Mouse (Mus musculus): ENCODE results near the gene Atp5k.
A peak's percentile ranks its signal among the peaks of the same experiment; 100 is the strongest.

Gene Atp5k

DNA sequence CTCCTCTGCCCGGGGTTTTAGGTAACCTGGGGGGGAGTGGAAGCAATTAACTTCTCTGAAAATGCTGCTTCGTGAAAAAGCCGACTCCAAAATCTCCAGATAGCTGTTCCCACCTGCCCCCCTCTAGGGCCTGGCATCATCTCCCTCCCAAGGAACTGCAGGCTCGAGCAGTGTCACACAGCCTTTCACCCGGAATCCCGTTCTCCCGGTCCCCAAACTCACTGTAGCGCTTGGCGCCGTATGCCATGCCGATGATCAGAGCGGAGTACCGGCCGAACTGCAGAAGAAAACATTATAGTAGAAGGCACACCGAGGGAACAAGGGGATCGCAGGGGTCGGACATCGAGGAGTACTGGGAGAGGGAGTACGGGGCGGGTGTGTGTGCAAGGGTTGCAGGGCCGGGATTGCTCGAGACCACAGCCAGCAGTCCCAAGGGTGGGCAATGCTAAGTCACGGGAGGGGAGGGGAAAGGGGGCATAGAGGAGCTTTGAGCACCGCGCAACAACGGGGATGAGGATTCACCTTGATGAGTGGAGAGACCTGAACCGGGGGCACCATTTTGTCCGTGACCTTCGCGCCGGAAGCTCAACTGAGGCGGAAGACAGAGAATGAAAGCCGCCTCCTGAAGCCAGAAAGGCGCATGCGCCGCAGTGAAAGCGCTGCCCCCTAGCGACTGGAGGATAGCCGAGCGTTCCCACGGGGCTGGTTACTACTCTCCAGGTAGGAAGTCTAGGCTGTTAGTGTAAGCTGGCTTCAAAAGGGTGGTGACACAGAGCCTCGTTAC, at the start of gene Atp5k:
TSS of gene Atp5k (minus strand) at position 645 of the 784 bp plus-strand sequence.
- peak; percentile 96 for DNase-seq (ENCODE audit: low spot score)

GRCm38 (mm10) chr5:108483006-108483405, 48.8 kb upstream of the Atp5k start:
- no peak for DNase-seq (ENCODE audit: low spot score)

DNA sequence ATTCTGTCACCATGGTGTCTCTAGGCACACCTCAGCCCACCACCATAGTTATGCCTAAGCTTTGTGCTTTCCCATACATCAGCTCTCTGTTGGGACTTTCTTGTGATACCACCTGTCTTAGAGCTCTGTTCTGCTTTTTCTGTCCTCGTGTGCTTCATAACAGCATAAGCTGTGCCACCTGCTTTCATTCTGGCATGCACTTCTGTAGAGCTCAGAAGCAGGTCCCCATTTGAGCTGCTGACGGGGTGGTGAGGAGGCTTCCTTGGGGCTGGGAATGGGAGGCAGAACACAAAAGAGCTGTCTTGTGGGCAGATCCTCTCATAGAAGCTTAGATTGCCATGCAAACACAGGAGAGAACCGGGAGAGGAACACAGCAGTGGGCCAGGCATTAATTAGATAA, 41.7 kb upstream of the Atp5k start:
- no peak for DNase-seq (ENCODE audit: low spot score)

GRCm38 (mm10) chr5:108473737-108474136, 39.5 kb upstream of the Atp5k start:
- no peak for DNase-seq (ENCODE audit: low spot score)

DNA sequence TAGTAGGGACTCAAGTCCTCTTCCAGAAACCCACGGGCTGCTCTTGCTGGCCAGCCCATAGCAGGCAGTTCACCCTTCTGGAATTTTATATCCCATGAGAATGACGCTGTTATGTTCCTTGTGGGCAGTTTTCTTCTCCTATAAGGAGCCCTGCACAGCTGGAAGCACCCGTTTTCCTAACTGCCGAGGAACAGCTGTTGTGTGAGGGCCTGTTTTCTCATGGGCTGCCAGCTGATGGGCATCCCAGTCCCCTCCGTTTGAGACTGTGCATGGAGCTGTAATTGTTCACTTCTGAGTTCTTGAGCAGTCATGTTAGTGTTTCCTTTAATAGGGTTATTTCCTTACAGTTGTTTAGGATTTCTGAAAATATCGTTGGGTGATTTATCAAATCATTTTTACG, 35.4 kb upstream of the Atp5k start:
- DNase-seq (ENCODE audit: low spot score) = no peak

DNA sequence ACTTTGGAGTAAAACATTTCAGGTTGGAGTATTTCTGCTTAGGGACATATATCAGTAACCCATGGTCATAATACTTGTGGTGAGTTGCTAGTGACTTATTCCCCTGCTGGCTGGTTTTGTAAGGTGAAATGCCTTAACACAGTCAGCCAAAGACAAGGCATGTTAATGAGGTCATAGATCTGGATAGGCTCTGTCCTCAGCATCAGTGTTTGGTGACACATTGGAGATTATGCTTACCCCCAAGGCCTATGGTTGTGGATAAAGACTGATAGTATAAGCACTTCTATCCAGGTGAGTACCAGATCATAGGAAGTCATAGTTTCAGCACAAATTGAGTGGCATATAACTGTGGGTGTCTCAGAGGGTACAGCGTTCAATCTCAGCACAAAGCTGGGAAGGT, 32.4 kb upstream of the Atp5k start:
- DNase-seq (ENCODE audit: low spot score) = no peak

- no peak for DNase-seq (ENCODE audit: low spot score)
Measured at GRCm38 (mm10) chr5:108465131-108465891, 31.1 kb upstream of the Atp5k start.

GRCm38 (mm10) chr5:108462446-108462845, 28.2 kb upstream of the Atp5k start:
- peak; percentile 4 for DNase-seq (ENCODE audit: low spot score)

DNA sequence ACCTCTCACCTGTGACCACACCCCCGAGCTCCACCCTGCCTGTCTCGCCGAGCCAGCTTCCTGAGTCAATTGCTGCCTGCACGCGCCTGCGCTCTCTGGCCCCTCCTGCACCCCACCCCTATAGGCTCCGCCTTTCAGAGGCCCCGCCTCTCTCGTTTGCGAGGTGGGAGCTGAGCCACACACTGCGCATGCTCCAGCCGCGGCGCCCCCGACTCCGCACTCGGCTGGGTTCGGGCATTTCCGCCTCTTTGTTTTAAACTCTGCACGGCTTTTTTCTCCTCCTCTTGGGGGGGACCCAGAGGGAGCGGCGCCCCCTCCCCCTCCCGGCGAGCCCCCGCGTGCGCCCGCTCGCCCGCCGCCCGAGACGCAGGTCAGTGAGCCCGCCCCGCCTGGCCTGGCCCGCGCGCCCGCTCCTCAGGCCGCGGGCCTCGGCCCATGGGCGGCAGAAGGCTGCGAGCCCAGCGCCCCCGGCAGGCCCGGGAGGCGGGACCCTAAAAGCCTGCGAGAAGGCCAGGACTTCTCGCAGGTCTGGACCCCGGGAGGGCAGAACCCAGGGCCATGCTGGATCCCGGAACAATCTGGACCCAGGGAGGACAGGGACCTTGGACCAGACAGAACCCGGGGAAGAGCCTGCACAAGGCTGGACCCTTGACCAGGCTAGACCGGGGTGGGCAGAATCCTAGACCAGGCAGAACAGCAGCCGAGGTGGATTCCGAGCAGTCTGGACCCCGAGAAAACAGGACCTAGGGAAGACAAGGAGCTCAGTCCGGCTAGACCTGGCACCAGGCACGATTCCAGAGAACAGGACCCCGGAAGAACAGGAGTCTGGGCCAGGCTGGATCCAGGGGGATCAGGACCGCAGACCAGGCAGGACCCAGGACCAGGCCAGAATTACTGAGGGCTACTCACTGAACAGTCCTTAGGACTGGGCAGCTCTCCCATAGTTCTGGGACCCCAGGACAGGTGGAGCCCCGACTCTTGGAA, 27.1 kb upstream of the Atp5k start, which contains the start of gene Pcgf3:
TSS of gene Pcgf3 (plus strand) at position 151 of the 984 bp plus-strand sequence.
- DNase-seq (ENCODE audit: low spot score) = peak; percentile 96

GRCm38 (mm10) chr5:108460461-108460860, 26.2 kb upstream of the Atp5k start:
- no peak for DNase-seq (ENCODE audit: low spot score)

GRCm38 (mm10) chr5:108458706-108459105, 24.5 kb upstream of the Atp5k start:
- no peak for DNase-seq (ENCODE audit: low spot score)

GRCm38 (mm10) chr5:108454094-108454493, 19.8 kb upstream of the Atp5k start:
- DNase-seq (ENCODE audit: low spot score) = no peak

GRCm38 (mm10) chr5:108452422-108452821, 18.2 kb upstream of the Atp5k start:
- no peak for DNase-seq (ENCODE audit: low spot score)

DNA sequence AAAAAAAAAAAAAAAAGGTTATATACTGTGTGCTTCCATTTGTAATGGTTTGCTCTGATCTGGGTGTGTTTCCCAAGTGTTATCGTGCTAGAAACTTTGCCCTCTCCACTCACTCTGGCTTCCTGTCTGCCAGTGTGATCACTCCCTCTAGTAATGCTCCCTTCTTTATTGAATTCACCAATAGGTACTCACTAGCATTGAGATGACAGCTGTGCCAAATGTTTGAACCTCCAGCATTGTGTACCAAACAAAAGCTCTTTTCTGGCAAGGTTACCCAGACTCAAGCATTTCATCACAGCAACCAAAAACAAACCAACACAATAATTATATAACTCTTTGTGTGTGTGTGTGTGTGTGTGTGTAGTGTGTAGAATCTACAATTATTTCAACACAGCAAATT, 17.4 kb upstream of the Atp5k start:
- no peak for DNase-seq (ENCODE audit: low spot score)

GRCm38 (mm10) chr5:108450837-108451540, 16.7 kb upstream of the Atp5k start:
- no peak for DNase-seq (ENCODE audit: low spot score)

GRCm38 (mm10) chr5:108448785-108449668, 14.8 kb upstream of the Atp5k start, which contains the start of gene Mfsd7a:
Mfsd7a (minus strand) TSS chr5:108448891.
- DNase-seq (ENCODE audit: low spot score) = peak; percentile 84

DNA sequence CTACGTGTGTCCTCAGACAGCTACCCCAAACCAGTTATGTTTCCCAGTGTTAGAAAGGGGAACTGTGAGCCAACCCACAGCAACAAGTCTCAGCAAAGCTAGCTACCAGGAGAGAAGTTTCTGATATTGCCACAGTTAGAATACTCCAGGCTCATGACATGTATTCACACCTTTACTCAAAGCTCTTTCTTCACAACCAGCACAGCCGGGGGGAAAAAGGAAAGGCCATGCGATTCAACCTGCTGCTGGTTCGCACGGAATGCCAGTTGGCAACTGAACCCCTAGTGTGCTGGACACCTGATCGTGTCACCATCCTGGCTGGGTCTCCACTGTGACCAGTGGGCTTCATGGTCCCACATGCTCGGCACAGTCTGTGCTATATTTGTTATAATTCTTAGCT, 13.6 kb upstream of the Atp5k start:
- DNase-seq (ENCODE audit: low spot score) = no peak

DNA sequence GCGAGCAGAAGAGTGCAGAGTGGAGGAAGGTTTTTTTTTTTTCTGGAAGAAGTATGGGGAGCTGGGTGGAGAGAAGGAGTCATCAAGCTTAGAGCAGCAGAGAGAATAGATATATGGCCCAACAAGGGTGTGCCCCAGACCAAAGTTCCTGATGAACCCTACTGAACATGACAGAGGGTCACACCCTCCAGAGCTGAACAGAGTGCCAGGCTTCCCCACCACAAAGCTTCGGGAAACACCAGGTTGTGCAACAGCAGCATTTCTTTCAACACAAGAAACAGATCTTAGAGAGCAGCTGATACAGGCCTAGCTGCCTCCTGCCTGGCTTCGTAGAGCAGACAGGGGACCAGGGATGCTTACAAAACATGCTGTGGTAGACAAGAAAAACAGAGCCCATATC, 12.7 kb upstream of the Atp5k start:
- DNase-seq (ENCODE audit: low spot score) = no peak

DNA sequence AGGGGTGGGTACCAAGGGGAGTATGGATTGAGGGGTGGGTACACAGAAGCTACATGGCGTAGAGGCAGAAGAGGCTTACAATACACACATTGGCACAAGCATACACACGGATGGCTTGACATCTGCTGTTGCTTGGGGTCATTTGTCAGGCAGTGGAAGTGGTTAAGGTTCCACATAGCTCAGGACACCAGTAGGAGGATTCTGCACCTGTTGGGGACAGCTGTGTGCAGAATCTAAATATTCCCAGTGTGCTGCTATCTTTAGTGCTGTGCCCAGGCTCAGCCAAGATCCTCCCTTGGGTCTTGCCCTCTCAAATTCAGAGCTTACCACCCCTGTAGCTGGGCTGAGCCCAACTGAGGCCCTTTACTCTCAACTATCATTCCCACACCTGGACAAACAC, 1.9 kb upstream of the Atp5k start:
- DNase-seq (ENCODE audit: low spot score) = no peak

DNA sequence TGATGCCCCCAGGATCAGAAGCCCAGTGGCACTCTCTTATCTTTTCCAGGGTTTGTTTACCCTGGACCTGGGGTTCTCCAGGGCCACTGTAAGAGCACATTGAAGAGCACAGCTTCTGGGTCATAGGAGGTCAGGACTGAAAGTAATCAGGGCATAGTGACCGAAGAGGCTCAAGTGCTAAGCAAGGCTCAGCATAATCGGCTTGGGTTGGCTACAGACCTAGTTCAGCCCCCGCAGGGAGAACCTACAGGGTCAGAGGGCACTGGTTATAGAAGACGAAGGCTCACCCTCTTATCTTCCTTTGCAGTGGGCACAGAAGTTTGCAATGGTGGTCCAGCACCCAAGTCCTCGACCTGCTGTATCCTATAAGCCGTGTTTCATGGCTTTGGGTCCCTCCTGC, 3.1 kb downstream of the Atp5k start:
- DNase-seq (ENCODE audit: low spot score) = no peak

Measured in embryo, embryonic 10 days (tissue).